Mouse (Mus musculus) adrenal gland, postnatal 10 days (tissue): ENCODE results near the gene 1700001L19Rik. TPM values are rescaled to one million over a fixed set of nuclear protein-coding genes. Genes with fewer than 3 reads are reported as not detected.

ENCODE experiments used
- DNase-seq: peaks from one replicate; pipeline ENCODE4 v3.0.0; 2021; ENCODE audit warnings: mixed read lengths
- total RNA-seq, 2 experiments: library from RNA; stranded (reverse); gene quantifications; 2 replicates each; pipeline ENCODE4 v1.2.3; 2021

1700001L19Rik gene
- total RNA-seq, 2 experiments from 2014 or later, result 0.39 TPM; not detected in 1

GRCm38 (mm10) chr13:68607652-68608405, 10.6 kb downstream of the 1700001L19Rik start:
- no peak for DNase-seq

GRCm38 (mm10) chr13:68622792-68623191, 25.6 kb downstream of the 1700001L19Rik start:
- no peak for DNase-seq

- no peak for DNase-seq
Observed at GRCm38 (mm10) chr13:68627041-68627440, 29.8 kb downstream of the 1700001L19Rik start.

GRCm38 (mm10) chr13:68642786-68643185, 45.6 kb downstream of the 1700001L19Rik start:
- no peak for DNase-seq

Other genes starting within 250 kb of the 1700001L19Rik start
- gene Mtrr, start 15.3 kb upstream of the 1700001L19Rik start, total RNA-seq, result 10 to 100 TPM; 18.6 to 19.0 TPM
- 10 to 100 TPM; 13.8 to 17.2 TPM for gene Fastkd3, start 15.2 kb upstream of the 1700001L19Rik start, total RNA-seq